Mouse (Mus musculus) stomach, postnatal 0 days (tissue): ENCODE data around the gene Olfr1495.
"Not testable (repeated sequence)": the region's sequence is repeated elsewhere in the genome, so short reads cannot be mapped to it uniquely, and the experiment has no call there.

Experiments used
- CTCF ChIP-seq: IDR thresholded peaks from 2 replicates; pipeline ENCODE4 v1.5.1; 2016; ENCODE audit warnings: antibody characterized with exemption, low read depth, mild to moderate bottlenecking, moderate library complexity
- EP300 ChIP-seq: optimal IDR thresholded peaks from 2 replicates; pipeline ENCODE3; 2016; ENCODE audit warnings: antibody characterized with exemption

GRCm38 (mm10) chr19:13805486-13805885, 41.1 kb downstream of the Olfr1495 start:
- not testable (repeated sequence) for TF ChIP-seq CTCF, EP300
